Mouse (Mus musculus) right cerebral cortex, adult 18-20 months (tissue): ENCODE results near the gene Actn1.

ENCODE experiments used
- DNase-seq: peaks from one replicate; pipeline ENCODE4 v3.0.0; 2022; ENCODE audit warnings: mixed read lengths

Gene Actn1

DNA sequence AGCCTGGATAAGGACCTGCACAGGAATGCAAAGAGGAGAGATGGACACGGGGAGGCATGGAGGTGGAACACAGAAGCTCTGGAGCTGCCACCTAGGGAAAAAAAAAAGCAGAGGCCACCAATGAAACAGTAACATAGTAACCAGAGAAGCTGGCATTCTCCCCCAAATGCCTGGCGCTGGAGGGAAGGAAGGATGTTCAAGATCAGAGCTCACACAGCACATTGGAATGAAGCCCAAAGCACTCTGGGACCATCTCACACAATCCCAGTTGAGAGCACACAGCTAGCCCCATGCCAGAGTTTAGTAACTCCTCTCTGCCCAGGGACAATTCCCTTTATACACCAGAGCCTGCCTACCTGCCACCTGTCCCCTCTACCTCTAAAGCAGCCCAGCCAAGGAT is 34.1 kb downstream of the Actn1 start:
- DNase-seq, result no peak

DNA sequence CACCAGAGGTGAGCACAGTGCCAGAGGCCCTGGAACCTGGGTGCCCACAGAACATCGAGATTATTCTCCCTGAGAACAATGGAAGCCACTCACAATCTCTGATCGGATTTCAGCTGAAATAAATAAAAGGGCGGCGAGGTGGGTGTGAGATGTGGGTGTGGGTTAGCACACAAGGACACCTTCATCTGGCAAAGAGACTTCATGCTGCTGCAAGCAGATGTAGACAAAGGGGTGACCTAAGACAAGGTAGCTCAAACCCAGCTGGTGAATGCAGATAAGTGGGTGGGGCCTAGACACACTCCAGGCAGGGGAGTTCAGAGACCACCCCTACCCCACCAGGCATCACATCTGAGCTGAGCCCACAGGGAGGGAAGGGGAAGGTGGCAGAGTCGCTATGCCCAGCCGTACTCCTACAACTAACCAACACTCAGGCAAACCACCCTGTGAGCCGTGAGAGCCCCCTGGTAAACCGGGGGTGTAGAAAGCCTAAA is 35.9 kb downstream of the Actn1 start:
- DNase-seq, result no peak

DNA sequence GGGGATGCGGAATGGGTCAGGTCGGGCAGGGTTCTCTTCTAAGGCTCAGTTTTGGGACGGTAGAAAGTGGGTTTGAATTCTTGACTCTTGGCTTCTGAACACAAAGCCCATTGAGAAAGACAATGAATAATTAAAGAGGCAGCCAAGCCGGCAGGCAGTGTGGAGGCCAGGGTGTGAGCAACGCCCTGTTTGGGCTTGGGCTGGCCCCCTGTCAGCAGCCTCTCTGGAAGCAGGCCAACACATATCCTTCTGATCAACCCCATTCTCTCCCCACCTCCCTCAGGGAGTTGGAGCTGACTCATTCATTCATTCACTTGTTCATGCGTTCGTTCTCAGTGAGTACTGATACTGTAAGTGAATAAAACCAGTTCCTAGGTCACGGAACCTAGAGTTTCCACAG is 36.7 kb downstream of the Actn1 start:
- no peak for DNase-seq

DNA sequence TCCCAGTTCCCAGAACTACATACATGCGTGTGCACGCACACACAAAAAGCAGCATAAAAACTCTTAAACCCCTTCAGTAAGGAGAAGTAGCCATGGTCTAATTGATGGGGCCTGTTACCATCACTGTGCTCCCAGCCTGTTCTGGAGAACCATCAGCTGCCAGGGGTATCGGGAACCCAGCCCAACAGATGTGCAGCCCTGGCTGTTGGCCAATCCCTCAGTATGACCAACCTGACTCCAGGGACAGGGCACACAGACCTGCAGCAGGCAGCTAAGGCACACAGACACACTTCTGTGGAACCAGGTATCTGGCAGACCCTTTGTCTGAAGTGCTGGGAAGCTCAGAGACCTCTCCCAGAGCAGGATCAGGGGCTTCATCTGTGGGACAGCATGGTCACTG is 37.7 kb downstream of the Actn1 start:
- no peak for DNase-seq

DNA sequence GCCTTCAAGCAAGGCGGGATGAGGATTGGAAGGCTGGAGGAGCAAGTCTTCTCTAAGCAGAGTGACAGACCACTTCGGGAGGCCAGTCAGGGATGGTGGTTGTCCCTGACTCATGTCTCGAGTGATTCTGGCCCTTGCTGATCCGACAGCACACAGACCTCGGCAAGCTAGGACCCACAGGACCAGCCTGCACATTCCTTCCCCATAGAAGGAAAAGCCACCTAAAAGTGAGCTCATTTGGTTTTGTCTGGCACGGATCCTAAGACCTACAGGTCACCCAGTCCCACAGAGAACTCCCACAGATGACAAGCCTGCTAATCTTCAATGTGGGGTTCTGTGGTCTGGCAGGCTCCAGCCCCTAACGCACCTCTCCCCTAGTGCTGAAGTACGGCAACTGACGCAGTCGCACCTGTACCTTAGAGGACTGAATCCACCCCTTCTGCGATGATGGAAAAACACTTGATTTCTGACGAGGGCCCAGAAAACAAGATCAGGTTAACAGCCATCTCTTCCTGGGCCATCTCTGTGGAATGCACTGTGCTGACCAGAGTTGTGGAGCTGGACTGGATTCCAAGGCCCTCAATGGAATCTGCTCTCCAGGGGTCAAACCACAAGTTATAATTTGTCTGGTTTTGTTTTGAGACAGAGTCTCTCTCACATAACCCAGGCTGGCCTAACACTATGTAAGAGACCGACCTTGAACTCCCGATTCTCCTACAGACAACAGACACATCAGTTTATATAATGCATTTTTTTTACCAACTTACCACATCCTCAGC is 39.7 kb downstream of the Actn1 start:
- DNase-seq, result no peak

DNA sequence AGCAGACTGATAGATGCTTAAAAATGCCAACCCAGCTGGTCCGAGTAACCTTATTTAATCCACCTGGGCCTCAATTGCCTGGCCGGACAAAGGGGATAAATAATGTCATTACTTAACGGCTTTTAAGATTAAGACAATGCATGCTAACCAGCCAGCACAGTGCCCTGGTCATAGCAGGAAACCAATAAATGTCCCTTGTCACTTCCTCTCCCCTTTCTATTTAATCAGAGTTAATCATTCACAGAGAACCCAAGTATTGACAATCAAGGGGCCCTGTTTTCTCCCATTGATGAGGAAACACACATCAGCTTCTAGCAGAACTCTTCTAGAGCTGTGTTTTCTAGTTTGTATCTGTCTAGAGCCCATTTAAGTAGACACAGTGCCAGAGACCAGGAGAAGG is 41.4 kb downstream of the Actn1 start:
- no peak for DNase-seq

DNA sequence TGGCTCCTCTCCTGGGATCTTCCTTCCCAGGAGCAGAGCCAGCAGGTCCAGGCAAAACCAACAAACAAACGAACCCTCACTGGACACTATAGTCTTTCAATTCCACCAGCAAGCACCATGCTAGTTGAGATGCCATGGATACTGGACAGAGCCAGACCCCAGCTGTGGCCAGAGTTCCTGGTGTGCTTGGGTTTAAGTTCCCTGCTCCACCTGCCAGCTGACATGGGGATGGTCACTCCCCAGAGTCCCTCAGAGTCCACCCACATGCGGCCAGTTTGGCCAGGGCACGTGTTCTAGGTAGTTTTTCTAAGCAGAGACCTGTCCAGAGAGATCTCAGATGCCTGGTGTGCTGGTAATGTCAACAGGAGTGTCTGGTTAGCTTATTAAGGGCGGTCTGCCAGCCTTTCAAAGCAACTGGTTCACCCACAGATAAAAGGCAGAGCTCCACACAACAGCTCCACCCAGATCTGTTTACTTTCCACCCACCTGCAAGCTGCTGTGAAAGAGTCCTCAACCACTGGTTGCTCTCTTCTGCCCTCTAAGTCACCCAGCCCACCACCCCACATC is 42.0 kb downstream of the Actn1 start:
- DNase-seq, result no peak

DNA sequence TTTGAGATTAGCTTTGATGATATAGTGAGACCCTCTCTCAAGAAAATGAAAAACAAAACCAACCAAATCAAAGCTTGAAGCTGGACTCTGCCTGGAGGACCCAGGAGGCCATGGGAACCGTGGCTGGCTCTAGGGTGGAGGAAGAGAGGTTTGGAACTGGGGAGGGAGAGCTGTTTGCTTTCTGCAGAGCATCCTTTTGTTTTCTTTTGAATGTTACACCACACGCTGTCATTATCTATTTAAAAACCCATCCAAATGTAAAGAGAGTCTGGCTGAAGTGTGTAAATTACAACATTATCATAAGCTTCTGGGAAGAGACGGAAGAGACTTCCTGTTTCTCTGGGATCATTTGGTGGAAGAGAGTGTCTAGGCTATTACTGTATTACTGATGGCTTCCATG is 43.1 kb downstream of the Actn1 start:
- DNase-seq, result no peak

DNA sequence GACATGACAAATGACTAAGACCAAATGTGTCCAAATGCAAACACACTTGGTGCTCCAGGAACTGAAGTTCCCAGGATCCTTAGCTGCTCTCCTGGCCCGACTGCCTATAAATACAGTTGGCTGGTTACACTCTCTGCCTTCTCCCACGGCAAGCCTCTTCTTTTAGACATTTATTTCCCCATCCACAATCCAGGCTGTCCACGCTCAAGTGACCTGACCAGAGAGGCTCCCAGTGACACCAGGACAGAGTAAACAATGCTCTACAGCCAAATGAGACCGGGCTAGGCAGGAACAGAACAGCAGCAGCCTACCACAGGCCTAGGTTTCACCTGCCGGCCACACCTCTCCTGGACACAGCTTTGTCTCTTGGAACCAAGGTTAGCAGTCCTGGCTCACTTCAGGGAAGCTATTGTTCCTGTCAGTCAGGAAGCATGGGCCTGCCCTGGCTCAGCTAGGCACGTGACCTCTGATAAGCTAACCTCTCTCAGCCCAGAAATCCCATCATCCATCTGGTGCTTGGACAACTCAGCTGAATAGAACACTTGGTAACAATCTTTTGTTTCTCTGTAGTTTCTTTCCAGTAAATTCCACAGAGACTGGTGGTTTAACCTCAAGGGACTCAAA is 43.8 kb downstream of the Actn1 start:
- no peak for DNase-seq

DNA sequence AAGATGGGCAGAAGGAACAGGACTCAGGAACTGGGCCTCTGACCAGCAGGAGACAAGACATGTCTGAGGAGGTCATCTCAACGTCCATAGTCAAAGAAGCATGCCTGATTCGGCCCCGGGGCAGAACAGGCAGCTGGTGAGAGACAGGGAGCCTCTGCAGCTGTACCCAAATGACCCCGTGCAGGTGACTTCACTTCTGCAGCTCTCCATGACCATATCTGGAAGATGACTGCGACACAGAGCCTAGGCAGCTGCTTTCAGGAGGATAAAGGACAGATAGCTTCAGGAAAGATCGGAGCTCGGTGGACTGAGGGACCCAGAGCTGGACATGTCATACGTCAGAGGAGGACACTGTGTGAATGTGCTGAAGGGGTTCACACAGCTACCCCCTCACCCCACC is 46.4 kb downstream of the Actn1 start:
- DNase-seq, result no peak

DNA sequence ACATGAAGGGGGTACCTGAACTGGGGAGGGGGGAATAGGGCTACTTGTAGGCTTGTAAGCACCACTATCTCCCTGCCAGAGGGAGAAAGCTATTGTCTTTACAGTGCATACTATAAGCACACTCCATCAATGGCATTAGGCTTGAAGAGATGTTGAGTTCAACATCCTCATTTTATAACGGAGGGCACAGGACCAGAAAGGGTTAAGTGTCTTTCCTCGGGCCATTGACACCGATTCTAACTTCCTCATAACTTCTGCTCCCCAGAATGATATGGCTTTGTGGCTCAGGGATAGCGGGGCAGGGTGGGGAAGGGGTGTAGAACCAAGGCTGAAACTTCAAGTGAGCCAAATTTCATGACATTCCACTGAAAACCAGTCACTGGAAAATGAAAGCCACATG is 46.9 kb downstream of the Actn1 start:
- DNase-seq, result no peak

DNA sequence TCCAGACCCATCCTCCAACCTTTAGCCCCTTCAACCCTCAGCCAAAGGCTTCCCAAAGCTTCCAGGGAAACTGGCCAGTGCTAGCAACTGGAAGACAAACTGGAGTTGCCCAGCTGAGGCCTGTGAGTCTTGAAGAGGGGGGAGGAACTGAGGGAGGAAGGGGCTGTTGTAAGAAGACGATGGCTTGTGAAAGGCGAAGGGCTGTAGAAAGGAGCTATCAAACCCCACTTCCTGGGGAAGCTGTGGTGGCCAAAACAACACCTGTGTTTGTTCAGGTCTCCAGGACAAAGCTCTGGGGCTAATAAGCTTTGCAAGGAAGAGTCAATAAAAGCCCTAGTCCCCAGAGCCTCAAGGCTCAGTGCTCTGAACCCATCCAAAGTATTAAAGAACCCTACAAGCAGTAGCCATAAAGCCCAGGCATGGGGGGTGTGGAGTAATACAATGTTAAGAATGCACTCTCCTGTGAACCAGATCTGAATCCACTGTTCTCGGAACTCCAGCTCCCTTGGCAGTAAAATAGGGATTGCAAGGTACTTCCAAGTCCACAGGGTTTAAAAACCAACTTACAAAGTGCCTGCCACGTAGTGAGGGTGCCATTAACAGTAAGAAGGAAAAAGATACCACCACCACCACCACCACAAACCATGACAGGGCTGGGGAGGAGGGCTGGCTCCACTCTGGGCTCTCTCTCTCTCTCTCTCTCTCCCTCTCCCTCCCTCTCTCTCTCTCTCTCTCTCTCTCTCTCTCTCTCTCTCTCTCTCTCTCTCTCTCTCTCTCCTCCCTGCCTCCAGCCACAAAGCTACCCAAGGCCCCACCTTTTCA is 49.2 kb downstream of the Actn1 start:
- no peak for DNase-seq

DNA sequence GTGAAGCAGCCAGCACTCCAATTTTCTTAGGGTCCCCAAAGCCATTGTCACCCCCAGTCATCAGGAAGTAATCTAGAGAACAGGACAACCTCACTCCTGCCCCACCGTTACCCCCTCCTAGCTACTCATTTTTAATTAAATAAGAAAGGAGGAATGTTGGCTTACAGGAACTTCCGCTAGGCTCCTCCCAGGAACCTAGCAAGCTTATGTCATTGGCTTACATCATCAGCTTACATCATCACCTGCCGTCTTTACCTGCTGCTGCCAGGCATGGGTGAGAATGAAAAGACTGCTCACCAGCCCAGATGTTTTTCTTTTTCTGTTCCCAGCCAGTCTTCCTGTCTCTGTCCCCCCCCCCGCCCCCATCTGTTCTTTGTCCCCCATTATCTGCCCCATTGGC is 50.3 kb downstream of the Actn1 start:
- no peak for DNase-seq

DNA sequence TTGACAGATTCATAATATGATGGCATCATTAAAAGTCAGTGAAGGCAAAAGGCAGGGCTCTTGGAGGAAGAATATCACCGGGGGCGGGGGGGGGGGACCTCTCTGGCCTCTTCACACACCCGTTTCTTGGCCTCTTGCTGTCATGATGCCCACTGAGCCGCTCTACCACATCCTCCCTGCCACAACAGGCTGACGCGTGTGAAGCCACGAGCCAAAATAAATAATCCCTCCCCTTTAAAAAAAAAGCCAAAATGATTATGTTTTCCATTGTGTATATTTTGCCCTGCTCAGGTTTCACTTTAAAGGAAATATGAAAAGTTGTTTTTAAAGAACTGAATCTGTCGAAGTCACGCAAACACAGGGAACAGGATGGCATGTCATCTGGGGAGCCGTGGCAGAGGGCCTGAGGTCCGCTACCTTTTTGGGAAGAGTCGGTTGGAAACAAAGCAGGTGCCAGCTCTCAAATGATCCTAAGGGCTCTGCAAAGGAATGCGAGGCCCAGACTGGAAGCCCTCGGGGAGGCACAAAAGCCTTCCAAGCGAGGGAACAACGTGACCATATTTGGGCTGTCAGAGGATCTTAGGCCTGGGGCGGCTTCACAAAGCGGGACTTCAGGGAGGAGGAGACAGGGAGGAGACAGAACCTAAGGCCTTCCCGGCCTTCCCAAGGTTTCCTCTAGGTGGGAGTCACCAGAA is 51.9 kb downstream of the Actn1 start:
- DNase-seq, result no peak

DNA sequence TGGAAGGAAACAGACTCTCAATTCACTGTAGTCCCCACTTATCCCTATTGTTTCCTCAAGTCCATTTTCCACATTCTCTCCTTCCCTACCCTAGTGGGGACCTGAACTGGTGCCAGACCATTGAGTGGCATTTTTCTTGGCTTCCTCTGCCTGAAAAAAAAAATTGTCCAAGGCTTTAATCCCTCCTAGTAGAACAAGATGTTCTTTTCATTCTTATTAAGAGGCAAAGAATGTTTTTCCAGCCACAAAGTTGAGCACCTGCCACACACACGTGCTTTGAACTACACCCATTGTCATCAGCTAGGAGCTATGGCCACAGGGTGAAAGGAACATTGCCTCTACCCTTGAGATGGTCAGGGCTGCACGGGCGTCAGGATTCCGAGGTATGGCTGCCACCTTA is 56.9 kb downstream of the Actn1 start:
- no peak for DNase-seq

DNA sequence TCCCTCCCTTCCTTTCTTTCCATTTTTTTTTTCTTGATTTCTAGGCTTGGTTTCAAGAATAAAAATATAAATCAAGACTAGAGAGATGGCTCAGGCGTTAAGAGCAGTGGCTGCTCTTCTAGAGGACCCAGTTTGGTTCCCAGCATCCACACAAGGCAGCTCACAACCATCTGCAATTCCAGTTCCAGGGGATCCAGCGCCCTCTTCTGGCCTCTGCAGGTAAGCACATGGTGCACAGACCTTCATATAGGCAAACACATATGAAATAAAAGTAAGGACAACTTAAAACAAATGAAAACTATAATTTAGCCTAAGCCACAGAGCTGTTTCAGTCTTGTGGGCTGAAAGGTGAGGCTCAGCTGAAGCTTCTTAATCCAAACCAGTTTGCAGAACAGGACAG is 60.4 kb downstream of the Actn1 start:
- DNase-seq, result no peak

DNA sequence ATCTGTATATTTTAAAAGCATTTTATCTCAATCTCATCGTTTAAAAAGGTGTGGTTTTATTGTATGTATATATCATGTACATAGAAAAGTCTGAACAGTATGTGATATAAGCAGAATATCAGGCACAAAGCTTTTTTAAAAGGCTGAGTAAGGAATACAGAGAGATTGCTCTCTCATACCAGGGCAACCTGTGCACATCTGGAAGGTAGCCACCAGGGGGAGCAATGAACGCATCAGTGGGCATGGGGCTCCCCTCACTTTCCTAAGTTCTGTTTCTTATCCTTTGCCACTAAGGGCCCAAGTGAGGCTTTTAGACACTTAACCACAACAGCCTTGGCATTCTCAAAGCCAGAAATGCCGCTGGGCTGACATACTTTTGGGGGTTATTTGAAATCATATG is 61.7 kb downstream of the Actn1 start:
- DNase-seq, result peak; percentile 65

DNA sequence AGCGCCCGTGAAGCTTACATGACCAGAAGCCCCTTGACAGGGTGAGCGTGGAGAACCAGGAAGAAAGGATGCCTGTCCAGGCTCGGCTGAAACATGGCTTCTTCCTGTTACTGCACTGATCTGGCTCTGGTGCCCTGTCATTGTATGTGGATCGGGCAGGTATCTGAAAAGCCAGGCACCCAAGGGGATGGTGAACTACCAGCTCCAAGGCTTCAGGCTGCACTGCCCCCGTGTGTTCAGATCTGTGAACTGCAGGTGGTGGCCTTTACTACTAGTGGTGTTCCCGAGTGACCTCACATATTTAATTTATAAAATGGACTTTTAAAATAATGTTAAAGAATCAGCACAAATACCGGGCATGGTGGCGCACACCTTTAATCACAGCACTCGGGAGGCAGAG is 62.8 kb downstream of the Actn1 start:
- no peak for DNase-seq

DNA sequence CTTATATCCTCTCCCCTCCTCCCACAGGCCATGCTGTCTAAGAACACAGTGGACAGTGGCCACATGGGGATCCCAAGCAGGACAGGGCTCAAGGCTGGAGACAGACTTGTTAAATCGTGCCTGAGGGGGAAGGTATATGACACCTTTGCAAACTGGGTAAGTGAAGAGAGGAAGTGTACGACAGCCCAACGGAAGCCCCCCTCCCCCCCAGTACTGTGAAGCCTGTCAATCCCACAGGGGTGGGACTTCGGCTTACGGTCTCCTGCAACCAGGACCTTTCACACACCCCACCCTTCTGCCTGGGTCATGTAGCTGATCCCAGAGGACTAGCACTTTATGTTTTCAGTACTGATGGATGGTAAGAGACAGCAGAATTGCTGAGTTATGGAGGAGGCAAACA is 68.4 kb downstream of the Actn1 start:
- no peak for DNase-seq

DNA sequence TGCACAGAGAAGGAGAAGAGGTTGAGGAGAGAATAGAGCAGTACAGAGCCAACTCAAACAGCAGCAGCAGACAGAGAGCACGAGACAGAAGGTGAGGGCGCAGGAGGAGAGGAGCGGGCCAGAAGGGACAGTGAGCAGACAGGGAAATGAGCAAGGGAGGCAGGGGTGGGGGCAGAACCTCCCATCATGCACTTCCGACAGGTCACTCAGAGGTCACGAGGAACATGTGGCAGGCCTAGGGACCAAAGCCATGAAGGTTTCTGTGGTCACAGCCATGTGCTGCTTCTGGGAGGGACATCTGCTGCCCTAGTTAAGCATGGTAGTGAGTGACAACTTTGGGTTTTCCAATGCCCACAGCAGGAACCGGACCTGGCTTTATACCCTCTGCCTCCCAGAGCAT is 68.8 kb downstream of the Actn1 start:
- DNase-seq, result no peak

DNA sequence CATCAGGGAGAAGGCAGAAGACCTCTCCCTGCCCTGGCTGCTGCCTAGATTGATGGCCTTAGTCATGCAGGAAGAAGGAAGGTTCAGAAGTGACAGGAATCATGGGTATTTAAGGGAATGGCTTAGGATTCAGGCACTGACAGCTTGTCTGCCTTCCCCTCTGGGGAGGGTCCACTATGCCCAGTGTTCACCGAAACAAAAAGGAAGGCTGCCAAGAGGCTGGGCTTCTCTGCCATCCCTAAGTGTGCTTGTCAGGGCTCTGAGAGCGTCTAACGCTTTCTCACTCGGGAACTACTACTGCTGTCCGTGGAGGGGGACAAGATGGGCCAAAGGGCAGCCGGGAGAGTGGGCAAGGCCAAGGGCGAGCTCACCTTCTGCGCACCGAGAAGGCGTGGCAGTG is 69.3 kb downstream of the Actn1 start:
- no peak for DNase-seq

DNA sequence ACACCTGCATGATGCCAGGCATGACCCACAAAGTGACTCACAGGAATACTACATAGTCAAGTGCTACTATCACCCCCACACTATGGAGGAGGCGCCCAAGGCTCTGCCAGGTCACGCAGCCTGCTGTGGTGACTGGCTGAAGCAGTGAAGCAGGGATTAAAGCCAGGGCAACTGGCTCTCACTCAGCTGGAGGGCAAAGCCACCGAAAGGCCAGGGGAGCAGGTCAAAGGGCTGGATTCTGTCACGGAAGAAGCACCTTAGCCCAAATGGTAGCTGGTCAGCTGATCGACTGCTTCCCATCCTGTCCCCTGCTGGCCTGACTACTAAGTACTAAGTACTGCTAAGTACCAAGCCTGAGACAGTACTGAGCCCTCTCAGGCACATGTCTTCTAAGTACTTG is 76.1 kb downstream of the Actn1 start:
- DNase-seq, result no peak

DNA sequence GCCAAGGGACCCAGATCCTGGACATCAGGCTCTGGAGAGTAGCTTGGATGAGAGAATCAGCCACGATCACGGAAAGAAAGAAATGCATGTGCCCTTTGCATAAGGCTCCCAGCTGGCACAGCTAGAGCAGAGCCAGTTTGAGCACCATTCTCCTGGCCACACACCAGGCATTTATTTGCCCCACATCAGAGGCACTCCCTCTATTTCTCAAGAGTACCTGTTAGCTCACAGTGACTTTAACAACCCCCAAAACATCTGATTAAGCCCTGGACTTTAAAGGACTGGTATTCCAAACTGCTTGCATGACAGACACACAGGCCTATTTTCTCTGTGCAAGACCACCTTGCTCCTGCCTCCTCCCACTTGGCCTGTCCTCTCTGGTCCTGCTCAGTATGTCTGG is 78.3 kb downstream of the Actn1 start:
- no peak for DNase-seq
